Comparison of ENCODE assay signal across 8 mouse cellular contexts in the genomic region with DNA sequence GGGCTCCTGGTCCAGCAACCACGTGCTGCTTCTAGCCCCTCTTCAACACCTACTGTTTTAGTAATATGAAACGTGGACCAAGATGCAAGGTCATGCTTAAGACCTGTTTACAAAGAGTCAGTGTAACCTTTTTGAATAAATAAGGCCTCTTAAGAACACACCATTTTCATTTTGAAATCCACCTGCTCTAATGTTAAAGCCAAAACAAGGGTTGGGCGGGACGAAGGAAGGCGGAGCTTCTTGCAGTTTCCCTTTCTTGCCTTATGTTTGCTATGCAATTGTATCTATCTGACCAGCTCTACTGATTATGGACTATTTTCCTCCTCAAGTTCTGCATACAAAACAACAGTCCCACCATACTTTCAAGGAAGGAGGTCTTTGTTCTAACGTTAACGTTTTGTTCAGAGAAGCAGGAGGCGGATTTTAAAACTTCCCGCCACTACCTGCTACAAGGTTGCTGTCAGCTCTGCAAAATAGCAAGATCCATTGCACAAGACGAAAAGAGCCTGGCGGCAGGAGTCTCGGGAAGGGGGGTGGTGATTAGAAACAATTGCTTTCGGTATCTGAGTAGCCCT. TPM values are rescaled to one million over a fixed set of nuclear protein-coding genes. Genes with fewer than 3 reads are reported as not detected.
DNase-seq lines count a peak whose midpoint lies in the region; ATAC-seq and TF ChIP-seq lines count a peak whose summit lies in the region.

No protein-coding gene starts in this region.

- peak overlapping the region; percentile 48 for H3K4me3 ChIP-seq in kidney, embryonic 14.5 days (ENCODE audit: low read length)
- peak overlapping the region; percentile 49 for H3K4me3 ChIP-seq in stomach, embryonic 15.5 days (replicated peaks)

- DNase-seq in lung, adult 18-20 months: peak; percentile 6 to 25
- DNase-seq in lung, postnatal 4 days: no peak
- peak; percentile 41 for DNase-seq in brain, embryonic 14.5 days (ENCODE audit: low read depth)
- peak; percentile 3 for DNase-seq in heart, adult 8-10 months (ENCODE audit: low spot score)
- DNase-seq in lung, postnatal 14 days: peak; percentile 5
- DNase-seq in urinary bladder, adult 2 months (ENCODE audit: low spot score): no peak

- H3K27me3 ChIP-seq in kidney, embryonic 14.5 days (ENCODE audit: control insufficient read depth, insufficient read depth, low read length): no peaks in the 10 kb centered on the region
- no peaks in the 10 kb centered on the region for H3K27me3 ChIP-seq in stomach, embryonic 15.5 days (replicated peaks)

- H3K9ac ChIP-seq in kidney, embryonic 14.5 days (ENCODE audit: low read depth, low read length): peak overlapping the region; percentile 37; the same call in 1 of the 2 replicates
- H3K9ac ChIP-seq in stomach, embryonic 15.5 days: no peak overlapping the region

- H3K4me1 ChIP-seq in kidney, embryonic 14.5 days (ENCODE audit: control insufficient read depth, insufficient read depth, low read length): no peaks in the 10 kb centered on the region
- H3K4me1 ChIP-seq in stomach, embryonic 15.5 days: no peaks in the 10 kb centered on the region

- no peak for TF ChIP-seq POLR2A in brain, embryonic 14.5 days (IDR thresholded peaks at IDR 0.05; ENCODE audit: borderline replicate concordance, extremely low read depth, insufficient read depth, insufficient read length, poor library complexity, severe bottlenecking)

- no peaks in the 10 kb centered on the region for H3K9me3 ChIP-seq in kidney, embryonic 14.5 days (ENCODE audit: control insufficient read depth, low read length)
- H3K9me3 ChIP-seq in stomach, embryonic 15.5 days: no peaks in the 10 kb centered on the region

- no peak overlapping the region for H3K27ac ChIP-seq in kidney, embryonic 14.5 days (ENCODE audit: low read depth, low read length)
- H3K27ac ChIP-seq in stomach, embryonic 15.5 days: no peak overlapping the region; the same call in 1 of the 2 replicates

- 42% methylated on average over 13 of the region's 13 CpGs for WGBS in kidney, embryonic 14.5 days
- 30% methylated on average over 13 of the region's 13 CpGs for WGBS in stomach, embryonic 15.5 days

- no peak for TF ChIP-seq CTCF in brain, embryonic 14.5 days (IDR thresholded peaks at IDR 0.05; ENCODE audit: borderline replicate concordance, extremely low read depth, insufficient read depth, insufficient read length)

- H3K36me3 ChIP-seq in kidney, embryonic 14.5 days (ENCODE audit: control insufficient read depth, insufficient read depth, low read length): no peaks in the 10 kb centered on the region
- no peaks in the 10 kb centered on the region for H3K36me3 ChIP-seq in stomach, embryonic 15.5 days

- peak overlapping the region; percentile 43 for H3K4me2 ChIP-seq in kidney, embryonic 14.5 days (replicated peaks; ENCODE audit: low read depth, low read length)
- peak overlapping the region; percentile 45 for H3K4me2 ChIP-seq in stomach, embryonic 15.5 days

- ATAC-seq in kidney, embryonic 14.5 days (ENCODE audit: low FRiP score, low TSS enrichment): no peak
- no peak for ATAC-seq in stomach, embryonic 15.5 days (ENCODE audit: insufficient read depth, low FRiP score, low read depth)

RNA-seq across cellular contexts. Expression of a gene that starts 1.5 kb away (rescaled TPM):
- 6.0 and 10.3 TPM in 2 replicates for polyA plus RNA-seq in brain, embryonic 14.5 days (2012; rRNA removed)
- total RNA-seq in heart, adult 8-10 months (2022): 10 to 100 TPM; 10.9 to 16.3 (median 11.8) TPM
- 29.5 and 50.5 TPM in 2 replicates for polyA plus RNA-seq in kidney, embryonic 14.5 days (2014; fragmentation: Nextera tagmentation; extraction: Ambion mirVana)
- 27.2 and 28.6 TPM in 2 replicates for polyA plus RNA-seq in stomach, embryonic 15.5 days (2015; fragmentation: Nextera tagmentation; extraction: Ambion mirVana)
- polyA plus RNA-seq in urinary bladder, adult 2 months (2012; rRNA removed): 8.2 and 19.8 TPM in 2 replicates

Comparison
In these comparisons a context has a peak if more than half of its experiments do, and no peak if none do; other contexts are left out.
1. DNase-seq: peak in lung, adult 18-20 months (2 of 2), brain, embryonic 14.5 days (single experiment), heart, adult 8-10 months (single experiment) and lung, postnatal 14 days (single experiment); none in lung, postnatal 4 days (0 of 2) and urinary bladder, adult 2 months (single experiment).